Mouse (Mus musculus): ENCODE data around the gene Olfr1034.
"Not testable (repeated sequence)": the region's sequence is repeated elsewhere in the genome, so short reads cannot be mapped to it uniquely, and the experiment has no call there.

DNA sequence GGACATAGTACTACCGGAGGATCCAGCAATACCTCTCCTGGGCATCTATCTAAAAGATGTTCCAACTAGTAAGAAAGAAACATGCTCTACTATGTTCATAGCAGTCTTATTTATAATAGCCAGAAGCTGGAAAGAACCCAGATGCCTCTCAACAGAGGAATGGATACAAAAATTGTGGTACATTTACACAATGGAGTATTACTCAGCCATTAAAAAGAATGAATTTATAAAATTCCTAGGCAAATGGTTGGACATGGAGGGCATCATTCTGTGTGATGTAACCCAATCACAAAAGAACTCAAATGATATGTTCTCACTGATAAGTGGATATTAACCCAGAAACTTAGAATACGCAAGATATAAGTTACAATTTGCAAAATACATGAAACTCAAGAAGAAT lies 18.1 kb downstream of the Olfr1034 start:
- TF ChIP-seq POLR2A (IDR thresholded peaks at IDR 0.05; ENCODE audit: low read depth, low read length); CTCF (IDR thresholded peaks at IDR 0.05; ENCODE audit: extremely low read depth, insufficient read depth, insufficient read length, insufficient replicate concordance): not testable (repeated sequence)

Data from spleen, adult 2 months (tissue).